Mouse (Mus musculus) hindbrain, embryonic 14.5 days (tissue): ENCODE results near the gene Tmem184a. TPM values are rescaled to one million over a fixed set of nuclear protein-coding genes. Genes with fewer than 3 reads are reported as not detected.

ENCODE experiments used
- ATAC-seq: fragments of 200-750 bp; cut with Nextera tagmentation; 2 replicates; pipeline ENCODE4 v1.8.0; 2017; ENCODE audit warnings: moderate number of reproducible peaks, mild to moderate bottlenecking, moderate TSS enrichment, moderate library complexity; ENCODE audit not compliant: low FRiP score
- DNase-seq: peaks from one replicate; pipeline ENCODE4 v3.0.0-alpha.2; 2015; ENCODE audit warnings: low spot score
- H3K27ac ChIP-seq: fragments of 300-500 bp; sonication (generic); 2 replicates; pipeline ENCODE4 v1.5.1; 2014; ENCODE audit warnings: mild to moderate bottlenecking, moderate library complexity
- H3K27me3 ChIP-seq: fragments of 300-500 bp; sonication (generic); 2 replicates; pipeline ENCODE4 v1.6.1; 2014; ENCODE audit warnings: mild to moderate bottlenecking, low read length, mixed read lengths; ENCODE audit not compliant: control insufficient read depth, insufficient read depth
- H3K36me3 ChIP-seq: fragments of 300-500 bp; sonication (generic); replicated peaks from 2 replicates; pipeline ENCODE4 v1.6.1; 2014; ENCODE audit not compliant: control insufficient read depth, insufficient read depth
- H3K4me1 ChIP-seq: fragments of 300-500 bp; sonication (generic); replicated peaks from 2 replicates; pipeline ENCODE4 v1.6.1; 2014; ENCODE audit warnings: antibody characterized with exemption, low read length, mixed read lengths; ENCODE audit not compliant: control insufficient read depth, insufficient read depth
- H3K4me2 ChIP-seq: fragments of 300-500 bp; sonication (generic); replicated peaks from 2 replicates; pipeline ENCODE4 v1.6.1; 2014; ENCODE audit warnings: mild to moderate bottlenecking, moderate library complexity
- H3K4me3 ChIP-seq: fragments of 300-500 bp; sonication (generic); replicated peaks from 2 replicates; pipeline ENCODE4 v1.5.1; 2014; ENCODE audit warnings: mild to moderate bottlenecking, low read length
- H3K9ac ChIP-seq: fragments of 300-500 bp; sonication (generic); 2 replicates; pipeline ENCODE4 v1.6.1; 2014
- H3K9me3 ChIP-seq: fragments of 300-500 bp; sonication (generic); 2 replicates; pipeline ENCODE4 v1.6.1; 2016; ENCODE audit warnings: low read length; ENCODE audit not compliant: control insufficient read depth
- WGBS: fragments of 180-500 bp; shearing (Covaris S2); extraction: QIAGEN DNeasy Blood & Tissue Kit; methylation state at CpG from one replicate; pipeline ENCODE4 v1.1.7; 2014; 5-methylcytosine and 5-hydroxymethylcytosine counted together
- polyA plus RNA-seq: library from polyadenylated mRNA; unstranded; fragments of >200 nt; fragmentation: Nextera tagmentation; extraction: Ambion mirVana; gene quantifications from 2 replicates; pipeline ENCODE4 v1.2.1, GENCODE M21; 2014

The Tmem184a gene
- polyA plus RNA-seq, 1 experiment from 2014 or later: not detected

DNA sequence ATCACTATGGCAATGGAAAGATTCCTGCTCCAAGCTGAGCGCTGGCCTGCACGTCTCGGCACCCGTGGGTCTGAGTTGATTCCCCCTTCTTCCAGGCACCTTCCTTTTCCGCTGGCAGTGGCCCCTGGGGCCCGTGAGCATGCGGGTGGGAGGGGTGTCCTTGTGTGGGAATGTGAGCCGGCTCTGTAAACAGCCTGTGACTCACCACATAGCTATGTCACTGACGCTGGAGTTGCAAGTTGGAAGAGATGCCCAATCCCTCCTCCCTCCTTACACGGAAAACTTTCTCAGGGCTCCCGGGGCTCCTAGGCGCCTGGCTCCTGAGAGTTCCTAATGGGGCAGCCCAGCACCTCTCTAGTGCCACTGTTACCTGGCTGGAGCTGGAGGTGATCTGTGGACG lies 22.8 kb downstream of the Tmem184a start:
- WGBS: 14% methylated on average over 13 of the region's 13 CpGs
- Histone ChIP-seq H3K9me3 (no peaks in the 10 kb centered on the region), H3K4me3 (no peak overlapping the region), H3K27me3 (no peaks in the 10 kb centered on the region; the same call in 1 of the 2 replicates), H3K4me2 (peak overlapping the region; percentile 72), H3K4me1 (peaks cover 39% of the 10 kb centered on the region), H3K9ac (no peak overlapping the region), H3K27ac (peak overlapping the region; percentile 94), H3K36me3 (peaks cover 26% of the 10 kb centered on the region)
- ATAC-seq (peak; percentile 5; the same call in 1 of the 2 replicates), DNase-seq (peak; percentile 44)

DNA sequence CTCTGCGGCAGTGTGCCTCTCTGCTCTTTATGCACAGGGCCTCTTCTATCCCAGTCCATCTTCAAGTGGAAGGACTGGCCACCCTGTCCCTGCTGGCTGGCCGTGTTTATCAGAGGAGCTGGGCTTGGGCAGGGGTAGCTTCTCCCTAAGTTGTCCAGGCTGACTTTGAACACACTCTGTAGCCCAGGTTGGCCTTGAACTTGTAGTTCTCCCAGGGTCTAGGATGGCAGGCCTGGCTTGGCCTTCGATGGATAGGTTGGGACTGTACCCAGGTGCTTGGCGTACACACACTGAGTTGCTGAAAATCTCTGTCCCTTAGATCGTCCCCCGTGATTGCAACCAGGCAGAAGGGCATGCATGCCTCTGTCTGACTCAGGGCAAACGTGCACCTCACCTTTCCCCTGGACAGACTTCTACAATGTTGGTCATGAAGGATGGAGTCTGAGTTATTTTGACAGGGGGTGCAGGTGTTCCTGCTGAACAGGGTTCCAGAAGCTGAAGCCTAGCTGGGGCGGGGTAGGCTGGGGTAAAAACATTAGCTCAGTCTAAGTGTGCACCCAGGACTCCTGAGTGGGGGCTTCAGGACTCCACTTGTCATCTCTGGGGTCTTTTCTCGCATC lies 23.6 kb downstream of the Tmem184a start:
- H3K27me3 ChIP-seq: no peaks in the 10 kb centered on the region; the same call in 1 of the 2 replicates
- no peaks in the 10 kb centered on the region for H3K9me3 ChIP-seq
- DNase-seq (no peak), ATAC-seq (no peak)
- H3K36me3 ChIP-seq: peaks cover 18% of the 10 kb centered on the region
- WGBS: 76% methylated on average over 9 of the region's 9 CpGs
- peaks cover 42% of the 10 kb centered on the region for H3K4me1 ChIP-seq
- H3K4me3 ChIP-seq: no peak overlapping the region
- H3K9ac ChIP-seq: no peak overlapping the region
- no peak overlapping the region for H3K4me2 ChIP-seq
- H3K27ac ChIP-seq: no peak overlapping the region

DNA sequence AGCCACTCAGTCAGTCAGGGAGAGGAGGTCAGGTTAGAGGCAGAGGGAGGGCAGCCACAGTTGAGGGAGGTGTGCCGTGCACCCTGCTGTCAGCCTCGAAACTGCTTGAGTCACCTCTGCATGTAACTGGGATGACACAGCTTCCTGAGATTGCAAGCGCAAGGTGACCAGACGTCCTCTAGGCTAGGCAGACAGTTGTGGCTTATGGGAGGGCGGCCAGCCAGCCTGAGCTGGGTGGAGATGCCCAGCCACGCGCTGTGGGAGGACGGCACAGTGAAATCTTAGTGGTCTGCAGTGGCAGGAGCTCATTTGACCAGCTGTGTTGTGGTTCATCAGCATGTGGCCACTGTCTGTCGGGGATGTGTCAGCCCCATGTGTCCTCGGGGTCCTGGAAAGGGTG lies 24.8 kb downstream of the Tmem184a start:
- H3K4me2 ChIP-seq: no peak overlapping the region
- 73% methylated on average over 10 of the region's 10 CpGs for WGBS
- no peaks in the 10 kb centered on the region; the same call in 1 of the 2 replicates for H3K27me3 ChIP-seq
- no peak for DNase-seq
- H3K4me1 ChIP-seq: peaks cover 42% of the 10 kb centered on the region
- H3K9me3 ChIP-seq: no peaks in the 10 kb centered on the region
- no peak for ATAC-seq
- no peak overlapping the region for H3K4me3 ChIP-seq
- H3K36me3 ChIP-seq: peaks cover 6% of the 10 kb centered on the region
- no peak overlapping the region for H3K27ac ChIP-seq
- no peak overlapping the region for H3K9ac ChIP-seq

GRCm38 (mm10) chr5:139794137-139794536 lies 25.6 kb downstream of the Tmem184a start:
- H3K9ac ChIP-seq: no peak overlapping the region
- peaks cover 39% of the 10 kb centered on the region for H3K4me1 ChIP-seq
- WGBS: 91% methylated on average over 5 of the region's 5 CpGs
- DNase-seq (no peak), ATAC-seq (no peak)
- no peaks in the 10 kb centered on the region for H3K9me3 ChIP-seq
- no peak overlapping the region for H3K27ac ChIP-seq
- H3K4me2 ChIP-seq: no peak overlapping the region
- no peaks in the 10 kb centered on the region for H3K36me3 ChIP-seq
- H3K27me3 ChIP-seq: no peaks in the 10 kb centered on the region; the same call in 1 of the 2 replicates
- no peak overlapping the region for H3K4me3 ChIP-seq

DNA sequence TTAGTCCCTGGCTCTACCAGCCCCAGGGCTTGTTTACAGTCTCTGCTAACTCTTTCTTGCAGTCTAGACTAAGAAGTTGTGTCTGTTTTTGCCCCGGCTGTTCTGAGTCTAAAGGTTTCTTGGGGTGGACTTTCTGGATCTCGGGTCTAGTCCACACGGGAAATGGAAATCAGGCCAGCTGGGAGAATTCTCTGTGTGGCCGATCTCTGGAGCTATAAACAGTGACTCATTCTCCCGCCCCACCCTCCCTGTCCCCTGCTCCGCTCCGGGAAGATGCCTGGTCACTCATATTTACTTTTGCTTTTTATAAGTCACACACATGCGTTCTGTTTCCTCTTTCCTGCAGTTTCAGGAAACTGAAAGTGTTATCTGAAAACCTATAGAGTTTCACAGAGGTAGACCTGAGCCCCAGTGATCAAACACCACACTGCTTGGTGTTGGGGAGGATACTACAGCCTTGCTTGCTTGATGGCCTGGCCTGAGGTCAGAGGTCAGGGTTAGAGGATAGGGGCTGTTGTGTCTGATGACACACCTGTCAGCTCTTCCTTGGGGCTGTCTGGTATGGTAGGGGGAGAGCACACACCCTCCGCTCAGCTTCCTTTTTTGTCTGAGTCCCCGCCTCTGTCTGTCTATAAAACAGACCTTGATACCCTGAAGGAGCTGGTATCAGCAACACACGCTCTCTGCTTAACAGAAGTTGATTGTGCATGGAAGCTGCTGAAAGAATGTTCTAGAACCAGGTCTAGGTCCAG lies 26.2 kb downstream of the Tmem184a start:
- H3K27ac ChIP-seq: no peak overlapping the region
- no peaks in the 10 kb centered on the region for H3K9me3 ChIP-seq
- H3K36me3 ChIP-seq: no peaks in the 10 kb centered on the region
- WGBS: 81% methylated on average over 11 of the region's 11 CpGs
- DNase-seq: no peak
- ATAC-seq: no peak
- peaks cover 33% of the 10 kb centered on the region for H3K4me1 ChIP-seq
- H3K27me3 ChIP-seq: no peaks in the 10 kb centered on the region; the same call in 1 of the 2 replicates
- H3K4me2 ChIP-seq: peak overlapping the region; percentile 99; the same call in 1 of the 2 replicates
- H3K4me3 ChIP-seq: no peak overlapping the region
- H3K9ac ChIP-seq: no peak overlapping the region

- no peaks in the 10 kb centered on the region for H3K9me3 ChIP-seq
- H3K4me3 ChIP-seq: no peak overlapping the region
- no peak overlapping the region for H3K27ac ChIP-seq
- no peak for ATAC-seq
- no peaks in the 10 kb centered on the region for H3K36me3 ChIP-seq
- WGBS: 62% methylated on average over 3 of the region's 3 CpGs
- H3K4me2 ChIP-seq: peak overlapping the region; percentile 99
- peaks cover 27% of the 10 kb centered on the region for H3K4me1 ChIP-seq
- DNase-seq: no peak
- H3K27me3 ChIP-seq: no peaks in the 10 kb centered on the region; the same call in 1 of the 2 replicates
- H3K9ac ChIP-seq: no peak overlapping the region
Measured at GRCm38 (mm10) chr5:139792966-139793337, 26.8 kb downstream of the Tmem184a start.

- no peak for ATAC-seq
- Histone ChIP-seq H3K36me3 (no peaks in the 10 kb centered on the region), H3K9me3 (no peaks in the 10 kb centered on the region), H3K4me1 (peaks cover 21% of the 10 kb centered on the region), H3K9ac (peak overlapping the region; percentile 70), H3K4me3 (peak overlapping the region; percentile 82), H3K27ac (no peak overlapping the region), H3K27me3 (no peaks in the 10 kb centered on the region; the same call in 1 of the 2 replicates), H3K4me2 (peak overlapping the region; percentile 99)
- WGBS: 24% methylated on average over 11 of the region's 11 CpGs
- no peak for DNase-seq
Measured at GRCm38 (mm10) chr5:139792159-139792775, 27.4 kb downstream of the Tmem184a start.

GRCm38 (mm10) chr5:139791227-139792158 lies 28.2 kb downstream of the Tmem184a start, which contains the start of gene Mafk:
TSS of gene Mafk (plus strand) at chr5:139791513.
- Histone ChIP-seq H3K36me3 (no peaks in the 10 kb centered on the region), H3K27me3 (no peaks in the 10 kb centered on the region; the same call in 1 of the 2 replicates), H3K9ac (peak within 1 kb of the TSS; percentile 70), H3K4me2 (peak within 1 kb of the TSS; percentile 99), H3K4me1 (peaks cover 13% of the 10 kb centered on the region), H3K9me3 (no peaks in the 10 kb centered on the region), H3K4me3 (peak within 1 kb of the TSS; percentile 82), H3K27ac (peak within 1 kb of the TSS; percentile 45; the same call in 1 of the 2 replicates)
- ATAC-seq: peak; percentile 85
- peak; percentile 87 for DNase-seq
- under 1% methylated on average over 92 of the region's 92 CpGs for WGBS
